Mouse (Mus musculus) Patski (cell line): Measurements from ENCODE around the gene Zmiz1. TPM values are rescaled to one million over a fixed set of nuclear protein-coding genes. Genes with fewer than 3 reads are reported as not detected.

Source experiments
- ATAC-seq: fragments of 100-300 bp; one replicate; pipeline ENCODE4 v1.8.0; 2021
- CTCF ChIA-PET: fragments of 350-600 bp; sonication (Branson Sonifier 250); formaldehyde crosslinking; loops from one replicate; lab custom pipeline; 2022; ENCODE audit warnings: inconsistent platforms; lab: Charles Lee
- POLR2A ChIA-PET: fragments of 350-600 bp; sonication (Branson Sonifier 250); formaldehyde crosslinking; loops from one replicate; lab custom pipeline; 2022; ENCODE audit warnings: antibody characterized with exemption, inconsistent platforms; lab: Charles Lee
- DNase-seq: peaks from one replicate; pipeline ENCODE4 v3.0.0-alpha.2; 2011; ENCODE audit warnings: low read depth, low spot score
- H3K27me3 ChIP-seq: fragments of 371-371 bp; one replicate; pipeline ENCODE4 v1.5.1; 2021
- CTCF ChIP-seq: fragments of 100-300 bp; IDR thresholded peaks from one replicate; pipeline ENCODE4 v1.5.1; 2021
- in situ Hi-C: fragments of 300-500 bp; cut with MboI; formaldehyde crosslinking; loops from 3 replicates; pipeline ENCODE4 v1.11.1; 2018; ENCODE audit warnings: low pct_unique_long_range_greater_than_20kb, mixed read lengths
- polyA plus RNA-seq: library from polyadenylated mRNA; unstranded; gene quantifications from one replicate; pipeline ENCODE4 v1.2.3, GENCODE M21; 2021

Zmiz1 gene
- polyA plus RNA-seq, 1 experiment from 2014 or later = 55.2 TPM

DNA sequence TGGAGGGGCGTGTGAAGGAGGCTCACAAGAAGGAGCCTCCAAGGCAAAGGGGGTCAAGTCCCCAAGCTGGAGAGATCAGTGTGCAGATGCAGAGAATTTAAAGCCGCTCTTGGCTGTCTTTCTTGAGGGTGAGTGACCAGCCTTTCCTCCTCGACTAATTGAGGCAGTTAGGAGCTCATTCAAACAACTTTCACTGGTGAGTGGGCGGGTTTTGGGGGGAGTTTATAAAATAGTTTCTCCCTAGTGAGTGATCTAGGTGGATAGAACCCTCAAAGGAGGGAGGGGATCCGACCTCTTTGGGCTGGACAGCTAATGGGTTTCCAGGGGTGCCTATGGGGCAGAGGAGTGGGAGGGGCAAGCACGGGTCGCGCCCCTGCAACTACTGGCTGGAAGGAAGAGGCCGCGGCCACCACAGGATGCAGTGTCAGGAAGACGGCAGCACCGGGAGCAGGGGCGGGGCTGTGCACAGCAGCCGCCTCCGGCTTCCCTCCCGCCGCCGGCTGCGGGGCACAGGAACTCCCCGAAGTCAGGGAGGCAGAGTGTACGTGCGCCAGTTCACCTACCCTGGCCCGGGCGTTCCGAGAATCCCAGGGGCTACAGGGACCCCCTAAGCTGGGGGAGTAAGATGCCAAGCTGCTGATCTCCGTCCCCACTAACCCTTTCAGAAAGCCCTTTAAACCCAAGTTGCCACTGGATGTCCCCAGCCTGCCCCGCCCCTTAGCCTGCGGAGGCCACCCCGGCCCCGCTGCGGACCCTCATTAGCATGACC, 147.6 kb downstream of the Zmiz1 start:
- in situ Hi-C loops = no loop called here
- DNase-seq (no peak), ATAC-seq (no peak)
- POLR2A ChIA-PET = interaction anchor here (0.5 to 1.6 kb wide), 2 partner anchors 12 to 1114 kb away, joined by 3 to 6 read pairs; no protein-coding TSS in a partner anchor
- no peak for TF ChIP-seq CTCF
- CTCF ChIA-PET = no interaction called here
- H3K27me3 ChIP-seq = no peaks in the 10 kb centered on the region

DNA sequence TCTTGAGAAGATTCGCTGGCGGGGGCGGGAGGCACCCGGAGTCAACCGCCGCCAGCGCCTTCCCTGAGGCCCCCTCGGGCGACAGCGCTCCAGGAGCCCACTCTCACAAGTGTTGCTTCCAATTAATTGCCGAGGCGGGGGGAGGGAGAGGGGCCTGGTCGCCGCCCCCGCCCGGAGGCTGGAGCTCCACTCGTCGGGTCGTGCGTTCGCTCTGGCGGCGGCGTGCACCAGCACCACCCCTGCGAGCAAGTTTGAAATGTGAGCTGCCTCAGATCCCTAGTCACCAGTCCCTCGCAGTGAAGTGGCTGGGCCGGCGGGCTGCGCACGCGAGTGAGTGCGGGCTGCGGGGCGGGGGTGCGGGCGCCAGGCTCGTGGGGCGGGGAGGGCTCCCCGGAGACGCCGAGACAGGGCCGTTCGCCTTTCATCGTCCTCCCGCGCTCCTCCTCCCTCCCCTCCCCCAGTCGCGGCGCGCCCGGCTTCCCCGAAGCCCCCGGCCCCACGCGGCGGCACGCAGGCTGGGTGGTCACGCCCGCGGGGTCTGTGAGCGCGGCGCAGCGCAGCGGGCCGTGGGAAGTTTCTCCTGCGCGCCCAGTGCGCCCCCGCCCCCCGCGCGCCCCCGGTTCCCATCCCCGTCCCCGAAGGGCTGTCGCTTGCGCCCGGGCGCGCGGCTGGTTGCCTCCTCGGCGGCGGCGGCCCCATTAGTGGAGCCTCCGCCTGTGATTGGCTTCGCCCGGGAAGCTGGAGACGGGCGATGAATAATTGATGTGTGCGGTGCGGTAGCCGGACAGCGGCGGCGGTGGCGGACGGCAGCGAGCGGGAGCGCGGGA, 148.4 kb downstream of the Zmiz1 start:
- DNase-seq (no peak), ATAC-seq (peak; percentile 6)
- POLR2A ChIA-PET = interaction anchor here (1.6 kb wide), 1 partner anchor 12 kb away, joined by 6 read pairs; no protein-coding TSS in a partner anchor
- in situ Hi-C loops = no loop called here
- CTCF ChIA-PET = no interaction called here
- H3K27me3 ChIP-seq = no peaks in the 10 kb centered on the region
- no peak for TF ChIP-seq CTCF

DNA sequence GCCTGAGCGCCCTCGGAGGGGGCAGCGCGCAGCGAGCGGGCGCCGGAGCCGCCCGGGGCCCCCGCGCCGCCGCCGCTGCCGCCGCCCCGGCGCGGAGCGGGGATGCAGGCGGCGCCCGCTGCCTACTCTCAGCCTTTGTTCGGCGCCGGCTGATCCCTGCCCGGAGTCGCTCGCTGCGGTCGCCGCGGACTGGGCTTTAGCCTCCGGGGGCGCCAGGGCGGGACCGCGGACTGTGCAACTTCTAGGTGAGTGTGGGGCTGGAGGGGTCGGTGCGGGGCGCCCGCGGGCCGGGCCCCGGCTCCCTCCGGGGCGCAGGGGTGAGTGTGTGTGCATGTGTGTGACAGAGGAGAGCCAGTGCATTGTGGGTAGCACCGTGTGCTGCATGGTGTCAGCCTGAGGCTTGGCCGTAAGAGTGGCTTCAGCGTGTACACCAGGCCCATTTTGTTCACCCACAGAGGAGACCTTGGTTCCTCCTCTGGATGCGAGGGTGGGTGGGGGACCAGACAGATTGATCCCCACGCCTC, 149.0 kb downstream of the Zmiz1 start:
- no peak for TF ChIP-seq CTCF
- ChIA-PET CTCF (no interaction called here), POLR2A (no interaction called here)
- ATAC-seq = peak; percentile 4
- in situ Hi-C loops = no loop called here
- no peaks in the 10 kb centered on the region for H3K27me3 ChIP-seq
- no peak for DNase-seq

DNA sequence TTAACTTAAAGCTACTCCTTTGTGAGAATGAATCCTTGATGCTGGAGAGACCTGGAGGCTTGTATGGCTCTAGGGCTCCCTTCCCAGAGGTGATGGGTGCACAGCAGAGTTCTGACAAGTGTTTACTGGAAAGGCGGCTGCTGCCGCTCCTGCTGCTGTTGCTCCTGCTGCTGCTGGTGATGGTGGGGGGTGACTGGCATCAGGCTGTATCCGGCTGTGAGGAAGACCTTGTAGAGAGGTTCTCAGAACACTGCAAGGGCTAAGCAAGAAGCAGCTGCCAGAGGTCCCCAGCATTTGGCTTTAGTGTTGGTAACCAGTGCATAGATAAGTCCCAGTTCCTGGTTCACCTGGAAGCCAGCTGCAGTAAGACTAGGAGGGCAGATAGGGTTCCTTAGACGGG, 149.6 kb downstream of the Zmiz1 start:
- no peaks in the 10 kb centered on the region for H3K27me3 ChIP-seq
- in situ Hi-C loops = no loop called here
- TF ChIP-seq CTCF = no peak
- POLR2A ChIA-PET = no interaction called here
- no peak for DNase-seq
- CTCF ChIA-PET = no interaction called here
- no peak for ATAC-seq

DNA sequence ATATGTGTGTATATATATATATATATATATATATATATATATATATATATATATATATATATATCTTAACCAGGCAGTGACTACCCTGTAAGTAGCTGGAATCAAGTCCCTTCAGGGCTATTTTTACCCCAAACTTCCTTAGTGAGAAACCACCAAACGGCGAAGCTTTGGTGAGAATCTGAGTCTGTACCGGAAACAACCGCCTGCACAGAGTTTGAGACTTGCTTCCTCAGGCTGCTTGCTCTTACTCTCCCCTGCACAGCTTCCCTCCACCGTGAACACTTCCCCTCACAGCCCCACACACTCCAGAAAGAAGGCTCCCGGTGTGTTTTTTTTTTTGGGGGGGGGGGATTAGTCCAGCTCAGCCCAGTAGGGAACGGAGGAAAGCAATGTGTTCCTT, 150.4 kb downstream of the Zmiz1 start:
- ChIA-PET POLR2A (interaction anchor here (0.6 kb wide), 1 partner anchor 128 kb away, joined by 6 read pairs; no protein-coding TSS in a partner anchor), CTCF (interaction anchor here (0.6 to 1.3 kb wide), 2 partner anchors 11 to 871 kb away, joined by 3 to 4 read pairs; no protein-coding TSS in a partner anchor)
- no peaks in the 10 kb centered on the region for H3K27me3 ChIP-seq
- in situ Hi-C loops = no loop called here
- no peak for TF ChIP-seq CTCF
- no peak for DNase-seq
- no peak for ATAC-seq

DNA sequence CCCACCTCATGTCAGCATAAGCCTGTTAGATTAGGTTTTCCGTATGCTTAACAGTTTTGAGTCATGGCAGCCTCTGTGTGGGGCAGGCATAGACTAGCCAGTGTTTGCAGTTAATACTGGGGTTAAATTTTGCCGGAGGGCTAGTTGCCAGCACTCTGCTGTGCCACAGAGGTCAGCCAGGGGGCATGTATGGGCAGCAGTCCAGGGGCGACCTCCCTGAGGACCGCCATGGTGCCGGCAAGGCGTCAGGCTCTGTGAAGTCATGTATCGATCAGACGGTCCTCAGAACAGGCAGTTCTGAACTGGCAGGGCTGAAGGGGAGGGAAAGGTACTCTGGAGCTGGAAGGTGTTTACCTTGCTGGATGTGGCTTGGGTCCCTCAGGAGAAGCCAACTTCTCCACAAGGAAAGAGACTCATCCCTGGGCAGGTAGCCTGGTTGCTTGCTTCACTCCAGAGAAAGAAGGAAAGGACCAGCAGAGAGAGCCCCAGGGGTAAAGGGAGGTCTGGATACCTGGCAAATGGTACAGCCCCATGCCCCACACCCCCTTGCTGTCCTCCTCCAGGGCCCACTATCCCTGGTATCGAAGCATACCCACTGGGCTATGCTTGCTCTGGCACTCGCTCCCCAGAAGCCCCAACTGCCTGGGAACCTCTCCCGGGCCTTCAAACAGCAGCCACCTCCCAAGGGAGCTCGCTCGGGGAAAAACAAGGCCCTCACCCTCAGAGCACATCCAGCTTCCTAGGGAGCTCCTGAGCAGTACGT, 151.6 kb downstream of the Zmiz1 start:
- ChIA-PET CTCF (interaction anchor here (1.3 kb wide), 1 partner anchor 13 kb away, joined by 4 read pairs; no protein-coding TSS in a partner anchor), POLR2A (no interaction called here)
- in situ Hi-C loops = no loop called here
- ATAC-seq (no peak), DNase-seq (no peak)
- no peaks in the 10 kb centered on the region for H3K27me3 ChIP-seq
- no peak for TF ChIP-seq CTCF

DNA sequence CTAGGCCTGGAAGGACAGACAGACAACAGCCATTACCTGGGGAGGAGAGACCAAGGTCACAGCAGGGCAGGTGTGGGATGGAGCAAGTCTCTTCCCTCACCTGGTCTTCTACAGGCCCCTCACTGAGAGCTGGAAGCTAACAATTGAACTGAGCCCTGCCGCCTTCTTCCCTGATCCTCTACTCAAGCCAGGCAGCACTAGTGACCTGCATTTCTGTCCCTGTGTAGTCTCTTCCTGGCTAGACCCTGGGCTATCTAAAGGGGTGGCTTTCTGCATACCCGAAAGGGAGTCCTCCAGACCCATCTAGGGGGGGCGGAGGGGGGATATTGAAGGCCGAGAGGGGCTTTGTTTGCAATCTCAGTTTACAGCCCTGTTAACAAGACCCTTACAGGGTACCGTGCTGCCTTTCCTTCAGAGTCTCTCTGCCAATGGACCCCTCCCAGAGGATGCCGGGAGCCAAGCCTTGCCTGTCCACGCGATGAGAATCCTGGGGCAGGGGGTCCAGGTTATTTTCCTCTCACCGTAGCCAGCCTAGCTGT, 152.2 kb downstream of the Zmiz1 start:
- ChIA-PET CTCF (no interaction called here), POLR2A (interaction anchor here (1.2 kb wide), 1 partner anchor 9 kb away, joined by 4 read pairs; no protein-coding TSS in a partner anchor)
- TF ChIP-seq CTCF = no peak
- in situ Hi-C loops = no loop called here
- ATAC-seq (no peak), DNase-seq (no peak)
- H3K27me3 ChIP-seq = no peaks in the 10 kb centered on the region

DNA sequence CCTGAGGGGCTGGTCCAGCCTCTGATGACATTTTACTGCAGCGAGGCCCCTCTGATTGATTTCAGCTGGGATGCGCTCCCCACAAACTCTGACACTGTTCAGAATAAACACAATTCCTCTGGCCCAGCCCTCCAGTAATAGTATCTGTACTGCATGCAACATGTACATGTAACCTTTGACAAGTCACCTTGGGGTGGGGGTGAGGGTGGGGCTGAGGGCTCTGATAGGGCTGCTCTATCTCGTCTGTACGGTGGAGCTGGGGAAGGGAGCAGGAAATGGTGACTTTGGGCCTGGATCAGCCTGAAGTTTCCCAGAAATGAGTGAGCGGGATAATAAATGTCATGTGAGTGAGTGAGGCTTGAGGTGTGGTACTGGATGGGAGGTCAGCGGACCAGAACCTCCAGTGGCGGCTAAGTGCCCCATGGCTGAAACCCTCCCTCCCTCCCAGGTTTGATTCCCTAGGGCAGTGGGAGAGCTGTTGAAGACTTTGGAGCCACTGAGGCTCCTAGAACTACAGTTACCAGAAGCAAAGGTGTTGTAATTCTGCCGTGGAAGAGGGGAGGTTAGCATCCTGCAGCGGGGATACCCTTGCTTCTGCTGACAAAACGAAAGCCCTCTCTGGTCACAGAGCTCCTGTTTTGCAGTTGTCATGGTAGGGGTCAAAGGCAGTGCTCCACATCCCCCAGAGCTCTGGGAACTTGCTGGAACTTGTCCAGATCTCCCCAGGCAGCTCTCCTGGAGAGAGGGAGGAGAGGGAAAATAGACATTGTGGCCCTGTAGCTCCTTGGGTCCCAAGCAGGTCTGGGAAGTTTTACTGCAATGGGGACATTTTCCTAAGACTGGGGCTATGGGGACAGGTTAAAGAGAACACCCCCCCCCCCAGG, 153.1 kb downstream of the Zmiz1 start:
- ATAC-seq (peak; percentile 44), DNase-seq (peak; percentile 49)
- in situ Hi-C loops = no loop called here
- ChIA-PET POLR2A (interaction anchor here (1.2 kb wide), 1 partner anchor 10 kb away, joined by 4 read pairs; no protein-coding TSS in a partner anchor), CTCF (no interaction called here)
- H3K27me3 ChIP-seq = no peaks in the 10 kb centered on the region
- TF ChIP-seq CTCF = no peak

DNA sequence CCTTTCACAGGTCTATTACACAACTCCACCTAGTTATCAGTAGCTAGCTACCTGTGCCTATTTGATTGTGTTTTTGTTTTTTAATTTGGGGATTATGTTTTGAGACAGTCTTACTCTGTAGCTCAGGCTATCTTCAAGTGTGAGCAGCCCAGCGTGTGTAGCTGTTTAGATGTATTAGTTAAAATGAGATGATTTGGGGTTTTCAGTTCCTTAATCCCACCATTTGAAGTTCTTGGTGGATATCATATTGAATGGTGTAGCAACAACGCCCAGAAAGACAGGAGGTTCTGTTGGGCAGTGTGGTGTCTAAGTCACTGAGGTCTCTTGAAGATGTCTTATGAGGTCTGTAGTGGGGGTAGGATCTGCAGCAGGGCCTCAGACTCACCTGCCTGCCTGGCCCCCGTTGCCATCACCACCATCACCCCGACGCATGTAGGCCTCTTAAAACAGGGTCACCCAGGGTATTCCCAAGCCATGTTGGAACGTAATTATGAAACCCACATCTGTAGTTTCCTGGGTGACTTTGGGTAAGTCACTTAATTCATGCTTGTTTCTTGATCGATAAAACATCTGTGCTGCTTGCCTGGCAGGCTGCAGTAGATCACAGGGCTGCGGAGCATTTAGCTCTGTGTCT, 155.1 kb downstream of the Zmiz1 start:
- in situ Hi-C loops = no loop called here
- TF ChIP-seq CTCF = no peak
- CTCF ChIA-PET = no interaction called here
- POLR2A ChIA-PET = no interaction called here
- DNase-seq = no peak
- no peak for ATAC-seq
- no peaks in the 10 kb centered on the region for H3K27me3 ChIP-seq
